Mouse (Mus musculus) heart, adult 18-20 months (tissue): ENCODE measurements around the gene Flt4. TPM values are rescaled to one million over a fixed set of nuclear protein-coding genes. Genes with fewer than 3 reads are reported as not detected.

Experiments
- DNase-seq, 2 experiments: peaks; one replicate each; pipeline ENCODE4 v3.0.0; 2021 to 2022; ENCODE audit warnings: mixed read lengths in 1 of 2
- total RNA-seq, 2 experiments: library from RNA; stranded (reverse); gene quantifications; 2 replicates each; pipeline ENCODE4 v1.2.3; 2021

The Flt4 gene
- total RNA-seq, 2 experiments from 2014 or later = 11.0 TPM

- no peak for DNase-seq
Observed at GRCm38 (mm10) chr11:49697779-49698178, 88.7 kb downstream of the Flt4 start.

DNA sequence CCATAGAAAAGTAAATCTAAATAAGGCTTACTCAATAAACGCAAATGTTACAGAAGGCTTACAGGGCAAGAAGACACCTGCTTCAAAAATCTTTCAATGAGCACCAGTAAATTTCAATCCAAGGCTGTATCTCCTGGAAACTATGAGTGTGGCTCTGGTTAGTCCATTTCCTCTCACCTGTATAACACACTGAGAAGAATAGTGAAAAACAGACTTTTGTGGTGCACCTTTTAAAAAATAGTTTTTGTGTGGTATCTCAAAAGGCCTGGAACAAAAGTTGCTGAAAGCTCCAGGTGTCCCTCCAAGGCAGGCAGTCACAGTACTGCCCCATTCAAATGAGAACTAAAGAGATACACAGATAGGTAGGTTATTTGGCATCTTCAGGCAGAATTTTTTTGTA is 90.0 kb downstream of the Flt4 start:
- no peak for DNase-seq

DNA sequence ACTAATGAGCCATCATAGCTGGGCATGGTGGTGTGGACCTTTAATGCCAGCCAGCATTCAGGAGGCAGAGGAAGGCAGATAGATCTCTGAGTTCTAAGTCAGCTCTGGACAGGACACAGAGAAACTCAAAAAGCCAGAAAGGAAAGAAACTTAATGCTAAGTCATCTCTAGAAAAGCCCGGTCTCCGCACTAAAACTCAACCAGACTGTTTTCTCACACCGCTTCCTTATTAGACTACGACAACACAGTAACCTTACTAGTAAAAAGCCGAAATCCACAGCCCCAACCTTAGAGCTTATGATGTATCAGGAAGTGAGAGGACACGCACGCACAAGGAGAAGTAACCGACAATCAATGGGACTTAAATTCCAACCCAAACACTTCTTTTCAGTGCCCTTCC is 93.0 kb downstream of the Flt4 start:
- DNase-seq = no peak

Other genes starting within 250 kb of the Flt4 start
- not detected for gene Olfr1389, start 186.2 kb upstream of the Flt4 start, total RNA-seq
- under 1 TPM; 0.15 TPM for gene Olfr1388, start 172.6 kb upstream of the Flt4 start, total RNA-seq
- gene Olfr1387, start 153.9 kb upstream of the Flt4 start, total RNA-seq = not detected
- gene Olfr1386, start 144.2 kb upstream of the Flt4 start, total RNA-seq = not detected
- not detected for gene Olfr1385, start 120.2 kb upstream of the Flt4 start, total RNA-seq
- gene Olfr1384, start 102.5 kb upstream of the Flt4 start, total RNA-seq = not detected
- under 1 TPM; 0.50 to 0.75 TPM for gene Olfr1383, start 89.6 kb upstream of the Flt4 start, total RNA-seq
- not detected for gene Olfr1382, start 81.0 kb upstream of the Flt4 start, total RNA-seq
- not detected for gene Olfr1381, start 65.8 kb upstream of the Flt4 start, total RNA-seq
- not detected for gene Olfr1380, start 52.4 kb upstream of the Flt4 start, total RNA-seq
- gene Scgb3a1, start 54.3 kb downstream of the Flt4 start, total RNA-seq = 100 to 1,000 TPM in 1 of 2 experiments, not detected in 1; 127 TPM
- 10 to 100 TPM; 21.0 to 21.5 TPM for gene Cnot6, start 103.5 kb downstream of the Flt4 start, total RNA-seq
- gene Gfpt2, start 184.9 kb downstream of the Flt4 start, total RNA-seq = 1 to 10 TPM; 8.7 to 9.3 TPM
- gene Mapk9, start 237.5 kb downstream of the Flt4 start, total RNA-seq = 10 to 100 TPM; 42.4 to 45.5 TPM